Mouse (Mus musculus): ENCODE measurements around the gene Hoxb5. TPM values are rescaled to one million over a fixed set of nuclear protein-coding genes. Genes with fewer than 3 reads are reported as not detected.

Gene Hoxb5
- polyA plus RNA-seq, 1 experiment from 2014 or later, result 67.1 TPM

DNA sequence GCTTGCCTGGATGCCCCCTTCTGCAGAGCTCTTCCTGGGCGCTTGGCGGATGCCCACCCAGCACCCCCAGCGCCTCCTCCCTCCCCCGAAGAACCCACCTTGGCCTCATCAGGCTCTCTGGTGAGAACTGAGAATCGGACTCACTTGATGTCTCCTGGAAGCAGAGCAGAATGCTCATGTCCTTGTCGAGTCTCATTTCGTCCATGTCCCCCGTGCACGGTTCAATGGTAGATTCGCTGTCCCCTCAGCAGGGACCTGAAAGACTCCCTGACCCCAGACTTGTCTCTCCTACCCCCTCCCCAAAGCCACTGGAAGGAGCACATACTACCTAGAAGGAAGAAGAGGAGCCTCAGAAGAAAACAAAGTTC is 2.1 kb upstream of the Hoxb5 start:
- Histone ChIP-seq H3K27me3 (no peaks in the 10 kb centered on the region), H3K4me2 (peak overlapping the region; percentile 96), H3K36me3 (peaks cover 49% of the 10 kb centered on the region), H3K9ac (peak overlapping the region; percentile 100), H3K27ac (replicated peaks) (peak overlapping the region; percentile 100), H3K4me1 (replicated peaks) (peaks cover 80% of the 10 kb centered on the region), H3K4me3 (peak overlapping the region; percentile 99), H3K9me3 (no peaks in the 10 kb centered on the region)
- no peak for ATAC-seq (ENCODE audit: low read depth)
- 8% methylated on average over 10 of the region's 10 CpGs for WGBS

DNA sequence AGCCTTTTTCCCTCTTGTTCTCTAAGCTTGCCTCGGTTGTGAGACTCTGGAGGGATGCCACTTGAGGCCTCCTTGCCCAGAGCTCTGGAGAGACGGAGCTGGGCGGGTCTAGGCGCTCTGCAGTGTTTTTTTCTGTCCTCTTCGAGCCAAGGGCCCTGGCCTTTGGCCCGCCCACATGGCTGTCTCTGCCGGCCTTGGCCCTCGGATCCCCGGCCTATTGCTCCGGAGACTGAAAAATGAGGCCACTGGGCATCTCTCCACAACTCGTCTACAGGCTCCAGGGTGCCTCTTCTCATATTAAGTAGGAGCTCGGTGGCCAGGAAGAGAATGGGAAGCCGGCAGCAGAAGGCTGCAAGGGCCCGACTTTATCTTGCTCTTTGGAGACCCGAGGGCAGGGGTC is 1.3 kb upstream of the Hoxb5 start:
- Histone ChIP-seq H3K4me3 (peak overlapping the region; percentile 99), H3K27ac (replicated peaks) (peak overlapping the region; percentile 100)

GRCm38 (mm10) chr11:96302381-96303150 is 570 bp upstream of the Hoxb5 start:
- Histone ChIP-seq H3K9ac (peak overlapping the region; percentile 100), H3K27me3 (no peaks in the 10 kb centered on the region), H3K4me3 (peak overlapping the region; percentile 99), H3K4me1 (replicated peaks) (peaks cover 80% of the 10 kb centered on the region), H3K4me2 (peak overlapping the region; percentile 96), H3K9me3 (no peaks in the 10 kb centered on the region), H3K27ac (replicated peaks) (peak overlapping the region; percentile 100), H3K36me3 (peaks cover 52% of the 10 kb centered on the region)
- ATAC-seq (ENCODE audit: low read depth), result no peak
- 3% methylated on average over 23 of the region's 23 CpGs for WGBS

More for the DNA sequence above, 1.3 kb upstream of the Hoxb5 start:
- peaks cover 52% of the 10 kb centered on the region for H3K36me3 ChIP-seq
- no peaks in the 10 kb centered on the region for H3K9me3 ChIP-seq
- H3K9ac ChIP-seq, result peak overlapping the region; percentile 100
- ATAC-seq (ENCODE audit: low read depth), result no peak
- H3K4me2 ChIP-seq, result peak overlapping the region; percentile 96
- H3K27me3 ChIP-seq, result no peaks in the 10 kb centered on the region
- WGBS, result 7% methylated on average over 15 of the region's 15 CpGs
- peaks cover 80% of the 10 kb centered on the region for H3K4me1 ChIP-seq (replicated peaks)

GRCm38 (mm10) chr11:96304381-96305195 is 1.5 kb downstream of the Hoxb5 start:
- peak overlapping the region; percentile 100 for H3K27ac ChIP-seq (replicated peaks)
- peak overlapping the region; percentile 100 for H3K9ac ChIP-seq
- peaks cover 91% of the 10 kb centered on the region for H3K4me1 ChIP-seq (replicated peaks)
- H3K36me3 ChIP-seq, result peaks cover 52% of the 10 kb centered on the region
- peak overlapping the region; percentile 99 for H3K4me3 ChIP-seq
- peak overlapping the region; percentile 96 for H3K4me2 ChIP-seq
- H3K27me3 ChIP-seq, result no peaks in the 10 kb centered on the region
- no peak for ATAC-seq (ENCODE audit: low read depth)
- no peaks in the 10 kb centered on the region for H3K9me3 ChIP-seq
- 1% methylated on average over 38 of the region's 38 CpGs for WGBS

GRCm38 (mm10) chr11:96305505-96306182 is 2.5 kb downstream of the Hoxb5 start:
- Histone ChIP-seq H3K9me3 (no peaks in the 10 kb centered on the region), H3K4me3 (peak overlapping the region; percentile 99), H3K27me3 (no peaks in the 10 kb centered on the region), H3K9ac (peak overlapping the region; percentile 100), H3K4me1 (replicated peaks) (peaks cover 96% of the 10 kb centered on the region), H3K4me2 (peak overlapping the region; percentile 96), H3K27ac (replicated peaks) (peak overlapping the region; percentile 100), H3K36me3 (peaks cover 49% of the 10 kb centered on the region)
- no peak for ATAC-seq (ENCODE audit: low read depth)
- WGBS, result 10% methylated on average over 6 of the region's 6 CpGs

DNA sequence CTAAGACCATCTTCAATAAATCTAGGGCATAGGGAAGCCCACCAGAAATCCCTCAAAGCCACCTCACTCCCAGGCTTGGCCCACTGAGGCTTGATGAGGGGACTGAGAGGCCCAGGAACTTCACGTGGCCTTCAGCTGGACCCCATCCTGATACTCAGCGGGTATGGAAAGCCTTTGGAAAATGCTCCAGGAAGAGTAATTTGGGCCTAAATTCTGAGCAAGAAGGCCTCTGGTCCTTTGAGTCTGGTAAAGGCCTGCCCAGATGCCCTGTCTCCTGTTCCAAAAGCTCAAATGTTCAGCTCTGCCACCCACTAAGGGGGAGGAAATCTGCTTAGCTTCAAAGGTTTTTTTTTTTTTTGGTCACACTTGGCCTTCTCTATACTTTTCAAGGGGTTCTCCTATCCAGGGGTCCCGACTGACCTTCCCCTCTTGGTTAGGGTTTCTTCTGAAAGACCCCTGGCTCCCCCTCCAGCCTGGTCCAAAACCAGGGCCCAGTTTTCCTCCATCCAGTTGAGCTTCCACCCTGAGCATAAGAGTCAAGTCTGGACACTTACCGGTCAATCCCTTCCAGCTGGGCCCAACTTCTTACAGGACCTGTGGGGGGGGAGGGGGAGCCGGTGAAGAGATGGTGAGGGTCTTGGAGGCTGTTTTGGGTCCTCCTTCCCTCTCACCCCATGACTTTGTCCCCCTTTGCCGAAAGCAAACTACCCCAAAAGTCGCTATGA is 3.2 kb downstream of the Hoxb5 start:
- peak overlapping the region; percentile 96 for H3K4me2 ChIP-seq
- H3K27me3 ChIP-seq, result no peaks in the 10 kb centered on the region
- no peaks in the 10 kb centered on the region for H3K9me3 ChIP-seq
- H3K4me3 ChIP-seq, result peak overlapping the region; percentile 99
- peaks cover 42% of the 10 kb centered on the region for H3K36me3 ChIP-seq
- H3K4me1 ChIP-seq (replicated peaks), result peaks cover 96% of the 10 kb centered on the region
- peak overlapping the region; percentile 100 for H3K27ac ChIP-seq (replicated peaks)
- peak overlapping the region; percentile 100 for H3K9ac ChIP-seq
- 4% methylated on average over 7 of the region's 7 CpGs for WGBS
- ATAC-seq (ENCODE audit: low read depth), result no peak

DNA sequence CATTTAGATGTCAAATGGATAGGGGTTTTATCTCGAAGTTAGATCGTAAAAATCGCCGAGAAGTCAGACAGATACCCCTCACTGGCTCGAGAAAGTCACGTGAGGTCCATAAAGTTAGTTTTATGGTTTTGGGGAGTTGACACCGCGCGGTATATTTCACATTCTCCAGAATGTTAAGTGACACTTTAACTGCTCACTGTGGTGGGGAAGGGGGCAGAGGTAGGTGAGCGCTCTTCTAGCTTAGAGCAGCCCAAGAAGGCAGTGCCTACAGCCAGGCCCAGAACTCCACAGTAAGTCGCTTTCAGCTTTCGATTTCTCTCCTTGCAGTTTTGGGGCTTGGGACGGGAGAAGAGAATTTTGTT is 3.8 kb downstream of the Hoxb5 start:
- H3K4me1 ChIP-seq (replicated peaks), result peaks cover 96% of the 10 kb centered on the region
- no peaks in the 10 kb centered on the region for H3K27me3 ChIP-seq
- peak overlapping the region; percentile 100 for H3K27ac ChIP-seq (replicated peaks)
- peak overlapping the region; percentile 100 for H3K9ac ChIP-seq
- WGBS, result 2% methylated on average over 13 of the region's 13 CpGs
- peak; percentile 60 for ATAC-seq (ENCODE audit: low read depth)
- H3K4me2 ChIP-seq, result peak overlapping the region; percentile 96
- H3K9me3 ChIP-seq, result no peaks in the 10 kb centered on the region
- peaks cover 36% of the 10 kb centered on the region for H3K36me3 ChIP-seq
- H3K4me3 ChIP-seq, result peak overlapping the region; percentile 99

GRCm38 (mm10) chr11:96308763-96309162 is 5.6 kb downstream of the Hoxb5 start:
- Histone ChIP-seq H3K27ac (replicated peaks) (peak overlapping the region; percentile 100), H3K4me3 (peak overlapping the region; percentile 99), H3K4me1 (replicated peaks) (peaks cover 100% of the 10 kb centered on the region), H3K9me3 (no peaks in the 10 kb centered on the region), H3K36me3 (peaks cover 23% of the 10 kb centered on the region), H3K9ac (peak overlapping the region; percentile 100), H3K27me3 (no peaks in the 10 kb centered on the region), H3K4me2 (peak overlapping the region; percentile 96)
- 5% methylated on average over 4 of the region's 4 CpGs for WGBS
- ATAC-seq (ENCODE audit: low read depth), result no peak

GRCm38 (mm10) chr11:96309288-96309687 is 6.2 kb downstream of the Hoxb5 start:
- H3K9me3 ChIP-seq, result no peaks in the 10 kb centered on the region
- ATAC-seq (ENCODE audit: low read depth), result no peak
- peaks cover 100% of the 10 kb centered on the region for H3K4me1 ChIP-seq (replicated peaks)
- H3K36me3 ChIP-seq, result peaks cover 20% of the 10 kb centered on the region
- H3K4me2 ChIP-seq, result peak overlapping the region; percentile 96
- 5% methylated on average over 4 of the region's 4 CpGs for WGBS
- H3K27me3 ChIP-seq, result no peaks in the 10 kb centered on the region
- H3K27ac ChIP-seq (replicated peaks), result peak overlapping the region; percentile 100
- peak overlapping the region; percentile 99 for H3K4me3 ChIP-seq
- peak overlapping the region; percentile 100 for H3K9ac ChIP-seq

DNA sequence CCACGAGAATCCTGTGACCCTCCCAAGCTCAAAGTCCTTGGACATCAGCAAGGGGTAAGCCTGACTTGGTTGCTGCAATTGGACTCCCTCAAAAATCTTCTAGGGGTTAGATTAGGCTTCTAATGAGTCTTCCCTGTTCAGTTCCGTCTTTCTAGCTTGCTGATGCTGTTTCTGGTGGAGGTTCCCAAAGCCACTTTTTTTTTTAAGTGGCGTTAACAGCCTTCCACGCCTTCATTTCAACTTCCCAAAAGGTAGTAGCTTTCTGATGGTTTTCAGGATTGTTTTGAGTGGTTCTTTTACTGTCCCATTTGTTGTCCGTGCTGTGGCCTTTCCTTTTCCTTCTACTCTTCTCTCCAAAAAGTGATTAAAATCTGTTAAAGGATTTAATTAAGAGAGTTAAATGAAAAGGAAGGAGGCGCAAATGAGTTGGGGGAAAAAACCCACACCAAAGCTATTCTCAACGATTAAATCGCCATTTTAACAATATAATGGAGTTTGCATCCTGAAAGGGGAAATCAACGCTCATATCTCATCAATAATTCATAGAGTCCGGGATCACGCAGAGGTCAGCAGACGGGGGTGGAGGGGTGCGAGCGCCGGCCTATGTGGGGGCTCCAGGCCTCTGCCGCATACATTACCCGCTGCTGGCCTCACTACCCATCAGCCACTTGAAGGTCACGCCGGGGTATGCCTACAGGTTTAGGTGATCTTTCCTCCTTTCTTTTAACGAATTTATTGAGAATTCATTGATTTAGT is 7.2 kb downstream of the Hoxb5 start:
- H3K27ac ChIP-seq (replicated peaks), result peak overlapping the region; percentile 100
- peak overlapping the region; percentile 99 for H3K4me3 ChIP-seq
- no peak for ATAC-seq (ENCODE audit: low read depth)
- no peaks in the 10 kb centered on the region for H3K27me3 ChIP-seq
- H3K4me1 ChIP-seq (replicated peaks), result peaks cover 100% of the 10 kb centered on the region
- peak overlapping the region; percentile 96 for H3K4me2 ChIP-seq
- 3% methylated on average over 20 of the region's 20 CpGs for WGBS
- H3K36me3 ChIP-seq, result peaks cover 9% of the 10 kb centered on the region
- peak overlapping the region; percentile 100 for H3K9ac ChIP-seq
- no peaks in the 10 kb centered on the region for H3K9me3 ChIP-seq

DNA sequence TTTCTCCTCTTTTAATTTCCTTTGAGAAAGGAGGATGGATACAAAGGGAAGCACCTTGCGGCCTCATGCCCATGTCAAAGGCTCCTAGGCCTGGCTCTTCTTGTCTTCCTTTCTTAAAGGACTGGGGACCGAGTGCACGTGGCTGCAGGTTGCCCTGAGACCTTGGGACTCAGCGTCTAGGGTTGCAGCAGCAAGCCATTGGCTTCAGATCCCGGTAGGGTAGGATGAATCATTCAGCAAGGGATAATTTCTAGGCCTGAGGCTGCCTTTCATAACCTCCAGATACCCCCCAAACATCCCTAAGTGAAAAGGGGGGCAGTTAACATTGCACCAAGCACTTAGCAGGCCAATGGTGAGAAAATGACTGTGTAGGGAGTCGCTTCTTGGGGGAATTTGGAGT is 8.0 kb downstream of the Hoxb5 start:
- H3K4me1 ChIP-seq (replicated peaks), result peaks cover 100% of the 10 kb centered on the region

More for the DNA sequence above, 8.0 kb downstream of the Hoxb5 start:
- Histone ChIP-seq H3K4me2 (peak overlapping the region; percentile 96), H3K9ac (peak overlapping the region; percentile 100), H3K27me3 (no peaks in the 10 kb centered on the region), H3K4me3 (peak overlapping the region; percentile 99), H3K27ac (replicated peaks) (peak overlapping the region; percentile 100), H3K9me3 (no peaks in the 10 kb centered on the region), H3K36me3 (peaks cover 2% of the 10 kb centered on the region)
- WGBS, result 2% methylated on average over 6 of the region's 6 CpGs
- no peak for ATAC-seq (ENCODE audit: low read depth)

All from neural tube, embryonic 13.5 days (tissue).